Mouse (Mus musculus) adrenal gland (tissue): ENCODE measurements at regions not wholly inside any gene's neighbourhood (a gene's known extent, or its start where the extent isn't known, plus 50 kb on each side); places are given as distances from the start of the nearest gene placed in this dataset.

Experiments used
- intact Hi-C: fragments of 180-260 bp; cut with DNase I; formaldehyde crosslinking; loops from one replicate; pipeline ENCODE4 v1.15.1; 2025

- intact Hi-C loops = loop anchor here (5.0 kb wide), 1 partner anchor 317 kb away; no protein-coding TSS in a partner anchor
These were observed 56.2 kb upstream of the Kitl start for GRCm38 (mm10) chr10:99959279-99959678.

- intact Hi-C loops = no loop called here
These were observed 62.9 kb upstream of the Kitl start for GRCm38 (mm10) chr10:99952486-99952885.

GRCm38 (mm10) chr10:99951718-99952117 lies 63.7 kb upstream of the Kitl start:
- intact Hi-C loops = no loop called here

GRCm38 (mm10) chr10:99951316-99951715 lies 64.1 kb upstream of the Kitl start:
- intact Hi-C loops = no loop called here

GRCm38 (mm10) chr10:99948740-99949139 lies 66.7 kb upstream of the Kitl start:
- intact Hi-C loops = loop anchor here (5.0 kb wide), 1 partner anchor 64 kb away; no protein-coding TSS in a partner anchor

- intact Hi-C loops = loop anchor here (5.0 kb wide), 1 partner anchor 67 kb away; no protein-coding TSS in a partner anchor
These were observed 70.0 kb upstream of the Kitl start for GRCm38 (mm10) chr10:99945418-99945817.

GRCm38 (mm10) chr10:99941665-99942064 lies 73.8 kb upstream of the Kitl start:
- intact Hi-C loops = no loop called here

- intact Hi-C loops = no loop called here
These were observed 76.5 kb upstream of the Kitl start for GRCm38 (mm10) chr10:99938901-99939300.

GRCm38 (mm10) chr10:99937921-99938618 lies 77.4 kb upstream of the Kitl start:
- intact Hi-C loops = no loop called here

- intact Hi-C loops = no loop called here
These were observed 86.2 kb upstream of the Kitl start for GRCm38 (mm10) chr10:99929191-99929590.

- intact Hi-C loops = no loop called here
These were observed 87.5 kb upstream of the Kitl start for GRCm38 (mm10) chr10:99927913-99928312.

GRCm38 (mm10) chr10:99926327-99926954 lies 89.0 kb upstream of the Kitl start:
- intact Hi-C loops = no loop called here

GRCm38 (mm10) chr10:99924541-99924940 lies 90.9 kb upstream of the Kitl start:
- intact Hi-C loops = no loop called here

- intact Hi-C loops = no loop called here
These were observed 95.5 kb upstream of the Kitl start for GRCm38 (mm10) chr10:99919925-99920324.

GRCm38 (mm10) chr10:99918567-99919320 lies 96.7 kb upstream of the Kitl start:
- intact Hi-C loops = no loop called here

- intact Hi-C loops = no loop called here
These were observed 101.6 kb upstream of the Kitl start for GRCm38 (mm10) chr10:99913846-99914187.

GRCm38 (mm10) chr10:99913001-99913845 lies 102.2 kb upstream of the Kitl start:
- intact Hi-C loops = no loop called here

- intact Hi-C loops = no loop called here
These were observed 105.3 kb upstream of the Kitl start for GRCm38 (mm10) chr10:99910011-99910723.

- intact Hi-C loops = no loop called here
These were observed 107.4 kb upstream of the Kitl start for GRCm38 (mm10) chr10:99908044-99908443.

GRCm38 (mm10) chr10:99906778-99907435 lies 108.5 kb upstream of the Kitl start:
- intact Hi-C loops = no loop called here
